Mouse (Mus musculus) ES-E14 (cell line): Measurements from ENCODE around the gene Muc4. TPM values are rescaled to one million over a fixed set of nuclear protein-coding genes. Genes with fewer than 3 reads are reported as not detected.

Experiments used
- DNase-seq: peaks from one replicate; pipeline ENCODE4 v3.0.0-alpha.2; 2013; ENCODE audit warnings: low read depth, low spot score
- H3K27ac ChIP-seq: 2 replicates; pipeline ENCODE4 v1.5.1; 2012; ENCODE audit warnings: low read depth, mild to moderate bottlenecking, low read length, moderate library complexity, mixed read lengths; ENCODE audit not compliant: poor library complexity, insufficient read depth, severe bottlenecking
- H3K36me3 ChIP-seq: 2 replicates; pipeline ENCODE4 v1.6.1; 2012; ENCODE audit warnings: mild to moderate bottlenecking, low read length, moderate library complexity, mixed read lengths; ENCODE audit not compliant: control insufficient read depth, poor library complexity, insufficient read depth, severe bottlenecking
- H3K4me1 ChIP-seq, 2 experiments: fragments of 150-350 bp in 1 of 2; sonication (generic) in 1 of 2; 2 replicates each; pipeline ENCODE4 v1.6.1; 2012; ENCODE audit warnings: low read length in 2 of 2, mild to moderate bottlenecking in 1 of 2, mixed read lengths in 1 of 2; ENCODE audit not compliant: control insufficient read depth in 2 of 2, insufficient read depth in 2 of 2, poor library complexity in 1 of 2
- H3K4me3 ChIP-seq, 2 experiments: fragments of 150-350 bp in 1 of 2; sonication (generic) in 1 of 2; 2 replicates each; pipeline ENCODE4 v1.5.1; 2012; ENCODE audit warnings: low read length in 2 of 2, low read depth in 1 of 2, mild to moderate bottlenecking in 1 of 2, mixed read lengths in 1 of 2; ENCODE audit not compliant: insufficient read depth in 1 of 2, poor library complexity in 1 of 2, severe bottlenecking in 1 of 2
- H3K9ac ChIP-seq: 2 replicates; pipeline ENCODE4 v1.6.1; 2012; ENCODE audit warnings: low read depth, mild to moderate bottlenecking, low read length, mixed read lengths; ENCODE audit not compliant: poor library complexity, insufficient read depth, severe bottlenecking
- H3K9me3 ChIP-seq: fragments of 150-350 bp; sonication (generic); 2 replicates; pipeline ENCODE4 v1.6.1; 2012; ENCODE audit warnings: low read depth, mild to moderate bottlenecking, low read length; ENCODE audit not compliant: control insufficient read depth, insufficient read depth
- CHD2 ChIP-seq: IDR thresholded peaks from 2 replicates; pipeline ENCODE4 v1.6.1; 2014; ENCODE audit warnings: mild to moderate bottlenecking, low read depth, low read length, inconsistent platforms
- HCFC1 ChIP-seq: IDR thresholded peaks from 2 replicates; pipeline ENCODE4 v1.6.1; 2012; ENCODE audit warnings: low read length, inconsistent platforms, borderline replicate concordance; ENCODE audit not compliant: insufficient read depth
- MAFK ChIP-seq: IDR thresholded peaks from 2 replicates; pipeline ENCODE4 v1.6.1; 2014; ENCODE audit warnings: mild to moderate bottlenecking, low read depth, low read length, inconsistent platforms; ENCODE audit not compliant: insufficient read depth
- ZC3H11A ChIP-seq: IDR thresholded peaks from 2 replicates; pipeline ENCODE4 v1.6.1; 2012; ENCODE audit warnings: low read depth, mild to moderate bottlenecking, inconsistent platforms, low read length, borderline replicate concordance
- ZNF384 ChIP-seq: IDR thresholded peaks from 2 replicates; pipeline ENCODE4 v1.6.1; 2012; ENCODE audit warnings: low read depth, low read length, inconsistent platforms
- in situ Hi-C, 2 experiments: fragments of 600-800 bp; cut with MboI; formaldehyde crosslinking; loops; one replicate each; pipeline ENCODE4 v1.15.1; 2025; ENCODE audit warnings: low sequenced_read_pairs in 2 of 2, inconsistent platforms in 1 of 2; ENCODE audit not compliant: unreplicated experiment in 2 of 2
- total RNA-seq: library from RNA; depleted of rRNA; stranded (reverse); fragments of 300-350 nt; gene quantifications from 2 replicates; pipeline ENCODE4 v1.2.3, GENCODE M21; 2012

Gene Muc4
- total RNA-seq, 1 experiment: 0.13 TPM

GRCm38 (mm10) chr16:32723163-32723562, 12.5 kb upstream of the Muc4 start:
- Histone ChIP-seq H3K36me3 (no peaks in the 10 kb centered on the region), H3K4me3 (no peak overlapping the region), H3K9me3 (no peaks in the 10 kb centered on the region), H3K4me1 (peaks cover 0 to 2% of the 10 kb centered on the region in 2 experiments; a peak in 1 of 4 replicates), H3K9ac (no peak overlapping the region), H3K27ac (no peak overlapping the region)
- in situ Hi-C loops: no loop called here
- DNase-seq: no peak
- no peak for TF ChIP-seq ZNF384

- no peaks in the 10 kb centered on the region for H3K9me3 ChIP-seq
- H3K4me3 ChIP-seq: no peak overlapping the region
- H3K9ac ChIP-seq: no peak overlapping the region
- H3K27ac ChIP-seq: no peak overlapping the region
- no peak for TF ChIP-seq HCFC1
- TF ChIP-seq ZNF384: no peak
- TF ChIP-seq ZC3H11A: no peak
- no peak for TF ChIP-seq CHD2
- TF ChIP-seq MAFK: no peak
- no peaks in the 10 kb centered on the region for H3K36me3 ChIP-seq
- DNase-seq: no peak
- peaks cover 0 to 2% of the 10 kb centered on the region in 2 experiments; a peak in 1 of 4 replicates for H3K4me1 ChIP-seq
- in situ Hi-C loops: no loop called here
Measured at GRCm38 (mm10) chr16:32723767-32724166, 11.9 kb upstream of the Muc4 start.

GRCm38 (mm10) chr16:32724259-32724658, 11.4 kb upstream of the Muc4 start:
- in situ Hi-C loops: no loop called here
- Histone ChIP-seq H3K9me3 (no peaks in the 10 kb centered on the region), H3K36me3 (no peaks in the 10 kb centered on the region), H3K9ac (no peak overlapping the region), H3K4me3 (no peak overlapping the region), H3K27ac (no peak overlapping the region), H3K4me1 (peaks cover 0 to 2% of the 10 kb centered on the region in 2 experiments; a peak in 1 of 4 replicates)
- DNase-seq: no peak
- TF ChIP-seq ZNF384: no peak
- TF ChIP-seq ZC3H11A: no peak
- no peak for TF ChIP-seq HCFC1
- TF ChIP-seq CHD2: no peak
- TF ChIP-seq MAFK: no peak

GRCm38 (mm10) chr16:32726501-32726900, 9.2 kb upstream of the Muc4 start:
- Histone ChIP-seq H3K27ac (no peak overlapping the region), H3K36me3 (no peaks in the 10 kb centered on the region), H3K9ac (no peak overlapping the region), H3K4me3 (no peak overlapping the region), H3K9me3 (no peaks in the 10 kb centered on the region), H3K4me1 (peaks cover 0 to 2% of the 10 kb centered on the region in 2 experiments; a peak in 1 of 4 replicates)
- no peak for DNase-seq
- in situ Hi-C loops: no loop called here
- no peak for TF ChIP-seq HCFC1
- no peak for TF ChIP-seq ZC3H11A
- TF ChIP-seq ZNF384: no peak
- no peak for TF ChIP-seq MAFK
- no peak for TF ChIP-seq CHD2

- no peak overlapping the region for H3K27ac ChIP-seq
- DNase-seq: no peak
- H3K4me1 ChIP-seq: no peaks in the 10 kb centered on the region
- TF ChIP-seq MAFK: no peak
- no peak for TF ChIP-seq HCFC1
- no peak for TF ChIP-seq CHD2
- TF ChIP-seq ZC3H11A: no peak
- no peak for TF ChIP-seq ZNF384
- in situ Hi-C loops: no loop called here
- no peaks in the 10 kb centered on the region for H3K9me3 ChIP-seq
- H3K4me3 ChIP-seq: no peak overlapping the region
- H3K9ac ChIP-seq: no peak overlapping the region
- no peaks in the 10 kb centered on the region for H3K36me3 ChIP-seq
Measured at GRCm38 (mm10) chr16:32728240-32728639, 7.4 kb upstream of the Muc4 start.
